Mouse (Mus musculus) kidney, embryonic 14.5 days (tissue): ENCODE results near the gene Prss23. TPM values are rescaled to one million over a fixed set of nuclear protein-coding genes. Genes with fewer than 3 reads are reported as not detected.

Source experiments
- ATAC-seq: fragments of 200-750 bp; cut with Nextera tagmentation; 2 replicates; pipeline ENCODE4 v1.8.0; 2017; ENCODE audit warnings: moderate number of reproducible peaks, mild to moderate bottlenecking, moderate TSS enrichment, moderate library complexity; ENCODE audit not compliant: low FRiP score, low TSS enrichment
- H3K27ac ChIP-seq: fragments of 300-500 bp; sonication (generic); 2 replicates; pipeline ENCODE4 v1.5.1; 2014; ENCODE audit warnings: low read depth, mild to moderate bottlenecking, low read length, moderate library complexity, mixed read lengths
- H3K27me3 ChIP-seq: fragments of 300-500 bp; sonication (generic); 2 replicates; pipeline ENCODE4 v1.6.1; 2014; ENCODE audit warnings: mild to moderate bottlenecking, low read length; ENCODE audit not compliant: control insufficient read depth, insufficient read depth
- H3K36me3 ChIP-seq: fragments of 300-500 bp; sonication (generic); 2 replicates; pipeline ENCODE4 v1.6.1; 2014; ENCODE audit warnings: low read length, mixed read lengths; ENCODE audit not compliant: control insufficient read depth, insufficient read depth
- H3K4me1 ChIP-seq: fragments of 300-500 bp; sonication (generic); 2 replicates; pipeline ENCODE4 v1.6.1; 2014; ENCODE audit warnings: low read length, mixed read lengths; ENCODE audit not compliant: control insufficient read depth, insufficient read depth
- H3K4me2 ChIP-seq: fragments of 300-500 bp; sonication (generic); replicated peaks from 2 replicates; pipeline ENCODE4 v1.6.1; 2014; ENCODE audit warnings: low read depth, mild to moderate bottlenecking, low read length
- H3K4me3 ChIP-seq: fragments of 300-500 bp; sonication (generic); 2 replicates; pipeline ENCODE4 v1.5.1; 2014; ENCODE audit warnings: mild to moderate bottlenecking, low read length
- H3K9ac ChIP-seq: fragments of 300-500 bp; sonication (generic); 2 replicates; pipeline ENCODE4 v1.6.1; 2014; ENCODE audit warnings: low read depth, mild to moderate bottlenecking, low read length, moderate library complexity
- H3K9me3 ChIP-seq: fragments of 300-500 bp; sonication (generic); 2 replicates; pipeline ENCODE4 v1.6.1; 2016; ENCODE audit warnings: low read length; ENCODE audit not compliant: control insufficient read depth
- WGBS: fragments of 180-500 bp; shearing (Covaris S2); extraction: QIAGEN DNeasy Blood & Tissue Kit; methylation state at CpG from one replicate; pipeline ENCODE4 v1.1.7; 2014; 5-methylcytosine and 5-hydroxymethylcytosine counted together
- polyA plus RNA-seq: library from polyadenylated mRNA; unstranded; fragments of >200 nt; fragmentation: Nextera tagmentation; extraction: Ambion mirVana; gene quantifications from 2 replicates; pipeline ENCODE4 v1.2.1, GENCODE M21; 2014

Gene Prss23
- 70.6 and 80.0 TPM in 2 replicates for polyA plus RNA-seq

DNA sequence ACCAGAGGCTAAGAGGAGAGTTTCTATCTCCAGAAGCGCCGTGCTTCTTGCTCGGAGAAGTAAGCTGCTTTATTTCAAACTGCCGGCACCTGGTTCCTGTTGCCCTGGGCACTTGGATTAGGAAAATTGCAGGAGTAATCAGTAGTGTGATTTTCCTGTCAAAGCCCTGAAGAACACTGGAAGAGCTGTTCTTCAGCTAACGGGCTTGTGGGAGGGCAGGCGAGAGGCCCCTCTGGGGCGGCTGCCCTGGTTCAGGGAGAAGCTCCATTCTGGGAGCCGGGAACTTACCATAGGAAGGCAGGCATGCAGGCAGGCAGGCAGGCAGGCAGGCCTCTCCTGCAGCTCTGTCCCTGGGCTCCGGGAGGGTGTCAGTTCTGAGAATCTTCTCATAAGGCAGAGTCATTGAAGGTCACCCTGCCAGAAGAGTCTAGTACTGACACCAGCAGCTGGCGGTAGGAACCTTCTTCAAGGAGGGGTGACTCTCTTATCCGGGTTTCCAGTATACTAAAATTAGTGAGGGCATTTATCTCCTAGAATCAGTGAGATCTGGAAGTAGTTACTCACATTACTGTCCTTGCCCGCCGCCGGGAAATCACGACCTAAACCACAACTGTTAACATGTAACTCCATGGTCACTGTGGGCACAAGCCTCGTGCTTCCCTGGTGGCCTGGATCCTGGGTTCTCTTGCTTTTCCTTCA lies at the start of gene Prss23:
Gene Prss23, minus strand, starts transcription at position 457 of the 699 bp plus-strand sequence.
- Histone ChIP-seq H3K27ac (no peak within 1 kb of the TSS), H3K4me2 (no peak within 1 kb of the TSS), H3K4me1 (peaks cover 5% of the 10 kb centered on the region; the same call in 1 of the 2 replicates), H3K27me3 (no peaks in the 10 kb centered on the region), H3K9me3 (no peaks in the 10 kb centered on the region), H3K4me3 (no peak within 1 kb of the TSS), H3K36me3 (no peaks in the 10 kb centered on the region), H3K9ac (no peak within 1 kb of the TSS)
- WGBS, result 70% methylated on average over 16 of the region's 16 CpGs
- ATAC-seq, result no peak

DNA sequence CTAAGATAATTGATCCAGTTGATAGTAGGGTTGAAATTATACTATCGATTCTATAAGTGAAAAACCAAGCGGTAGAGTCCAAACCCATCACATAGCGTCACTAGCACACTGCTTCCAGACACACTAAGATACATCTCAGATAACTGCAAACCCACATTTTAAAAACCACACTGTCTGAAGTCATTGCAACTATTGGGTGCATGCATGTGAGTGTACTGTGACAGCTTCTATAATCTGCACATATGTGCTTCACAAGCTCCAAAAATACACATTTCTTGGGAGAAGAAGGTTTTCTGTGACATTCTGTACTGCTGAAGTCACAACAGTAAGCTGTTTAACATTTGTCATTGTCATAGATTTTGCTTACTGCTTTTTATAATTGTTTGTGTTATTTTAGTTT lies 49.1 kb upstream of the Prss23 start:
- no peak for ATAC-seq
- H3K9me3 ChIP-seq, result no peaks in the 10 kb centered on the region
- H3K4me2 ChIP-seq, result no peak overlapping the region
- H3K4me3 ChIP-seq, result no peak overlapping the region
- no peak overlapping the region for H3K27ac ChIP-seq
- no peaks in the 10 kb centered on the region for H3K27me3 ChIP-seq
- no peaks in the 10 kb centered on the region for H3K4me1 ChIP-seq
- no peaks in the 10 kb centered on the region for H3K36me3 ChIP-seq
- WGBS, result 95% methylated on average over 3 of the region's 3 CpGs
- H3K9ac ChIP-seq, result no peak overlapping the region

DNA sequence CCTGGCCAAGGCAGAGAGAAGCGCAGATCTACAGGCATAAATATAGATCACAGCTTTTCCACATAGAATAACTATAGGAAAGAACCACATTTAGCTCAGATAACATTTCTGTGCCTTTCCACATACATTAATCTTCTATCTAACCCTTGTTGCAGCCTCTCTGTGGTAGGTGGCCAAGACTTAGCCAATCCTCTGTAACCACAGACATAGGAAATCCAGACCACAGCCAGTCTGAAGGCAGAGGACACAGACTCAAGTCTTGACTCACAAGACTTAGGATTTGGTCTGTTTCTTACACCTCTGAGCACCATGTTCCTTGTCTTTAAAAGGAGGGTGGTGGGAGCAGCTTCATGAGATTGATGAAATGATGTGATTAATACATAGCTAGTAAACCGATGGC lies 37.6 kb upstream of the Prss23 start:
- H3K27ac ChIP-seq, result no peak overlapping the region
- no peak overlapping the region for H3K4me2 ChIP-seq
- H3K4me3 ChIP-seq, result no peak overlapping the region
- H3K9ac ChIP-seq, result no peak overlapping the region
- no peak for ATAC-seq
- H3K27me3 ChIP-seq, result no peaks in the 10 kb centered on the region
- no peaks in the 10 kb centered on the region for H3K4me1 ChIP-seq
- no peaks in the 10 kb centered on the region for H3K36me3 ChIP-seq
- WGBS, result 90% methylated on average over 2 of the region's 2 CpGs
- H3K9me3 ChIP-seq, result no peaks in the 10 kb centered on the region

DNA sequence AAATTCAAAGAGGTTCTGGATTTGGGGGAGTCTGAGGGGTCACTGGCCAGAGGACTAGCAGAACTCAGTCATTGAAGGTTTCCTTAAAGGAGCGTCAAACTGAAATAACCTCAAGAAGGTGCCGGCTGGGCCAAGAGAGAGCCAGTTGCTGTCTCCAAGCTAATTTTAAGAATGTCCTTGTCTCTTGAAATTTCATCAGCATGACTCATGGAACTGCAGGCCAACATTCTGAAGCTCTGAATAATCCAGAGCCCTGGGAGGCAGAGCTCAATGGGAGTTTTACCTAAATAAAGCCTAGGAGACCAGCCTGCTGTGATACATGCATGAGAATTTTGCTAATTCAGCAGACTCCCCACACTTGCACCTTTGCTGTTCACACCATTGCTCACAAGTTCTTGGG lies 36.5 kb upstream of the Prss23 start:
- WGBS, result 94% methylated on average over 2 of the region's 2 CpGs
- Histone ChIP-seq H3K4me1 (no peaks in the 10 kb centered on the region), H3K4me3 (no peak overlapping the region), H3K27ac (no peak overlapping the region), H3K9ac (no peak overlapping the region), H3K9me3 (no peaks in the 10 kb centered on the region), H3K27me3 (no peaks in the 10 kb centered on the region), H3K4me2 (no peak overlapping the region), H3K36me3 (no peaks in the 10 kb centered on the region)
- ATAC-seq, result no peak

DNA sequence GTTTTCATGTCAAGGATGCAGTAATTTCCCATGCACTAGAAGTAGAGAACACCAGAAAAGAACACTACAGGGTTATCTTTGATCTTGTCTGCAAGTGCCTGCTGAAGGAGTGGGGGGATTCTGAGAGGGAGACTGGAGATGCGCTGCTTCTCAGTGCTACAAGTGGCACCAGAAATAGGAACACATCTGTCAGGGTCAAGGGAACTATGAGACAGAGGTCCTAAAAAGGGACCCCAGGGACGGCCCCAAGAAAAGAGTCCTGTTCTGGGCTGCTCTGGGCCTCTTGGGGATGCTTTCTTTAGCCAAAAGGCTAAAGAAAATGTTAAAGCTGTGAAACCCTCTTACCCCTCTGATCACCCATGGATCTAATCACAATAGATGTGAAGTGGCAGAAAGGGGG lies 35.2 kb upstream of the Prss23 start:
- no peaks in the 10 kb centered on the region for H3K27me3 ChIP-seq
- no peak overlapping the region for H3K9ac ChIP-seq
- H3K4me1 ChIP-seq, result no peaks in the 10 kb centered on the region
- no peaks in the 10 kb centered on the region for H3K36me3 ChIP-seq
- H3K9me3 ChIP-seq, result no peaks in the 10 kb centered on the region
- H3K4me2 ChIP-seq, result no peak overlapping the region
- no peak overlapping the region for H3K27ac ChIP-seq
- no peak for ATAC-seq
- WGBS, result 81% methylated on average over 2 of the region's 2 CpGs
- no peak overlapping the region for H3K4me3 ChIP-seq

DNA sequence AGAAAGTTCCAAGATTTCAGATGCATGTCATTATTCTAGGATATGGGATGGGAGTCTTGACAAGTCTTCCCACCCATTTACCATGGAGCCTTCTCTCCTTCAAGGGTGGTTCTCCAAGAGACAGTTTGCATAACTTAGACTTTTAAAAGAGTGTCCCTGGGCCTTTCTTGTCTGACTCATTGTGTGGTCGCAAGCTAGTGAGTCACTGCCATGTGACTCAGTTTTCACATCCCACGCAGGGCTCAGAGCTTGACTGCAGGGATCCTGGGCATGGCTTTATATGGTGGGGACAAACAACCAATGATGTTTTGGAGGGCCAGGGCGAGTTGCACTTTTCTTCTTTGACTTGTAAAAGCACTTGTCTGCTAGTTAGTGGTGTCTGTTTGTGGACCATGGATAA lies 34.0 kb upstream of the Prss23 start:
- Histone ChIP-seq H3K36me3 (no peaks in the 10 kb centered on the region), H3K9ac (no peak overlapping the region), H3K4me1 (no peaks in the 10 kb centered on the region), H3K27ac (no peak overlapping the region), H3K4me3 (no peak overlapping the region), H3K9me3 (no peaks in the 10 kb centered on the region), H3K27me3 (no peaks in the 10 kb centered on the region), H3K4me2 (no peak overlapping the region)
- WGBS, result 80% methylated on average over 3 of the region's 3 CpGs
- no peak for ATAC-seq

DNA sequence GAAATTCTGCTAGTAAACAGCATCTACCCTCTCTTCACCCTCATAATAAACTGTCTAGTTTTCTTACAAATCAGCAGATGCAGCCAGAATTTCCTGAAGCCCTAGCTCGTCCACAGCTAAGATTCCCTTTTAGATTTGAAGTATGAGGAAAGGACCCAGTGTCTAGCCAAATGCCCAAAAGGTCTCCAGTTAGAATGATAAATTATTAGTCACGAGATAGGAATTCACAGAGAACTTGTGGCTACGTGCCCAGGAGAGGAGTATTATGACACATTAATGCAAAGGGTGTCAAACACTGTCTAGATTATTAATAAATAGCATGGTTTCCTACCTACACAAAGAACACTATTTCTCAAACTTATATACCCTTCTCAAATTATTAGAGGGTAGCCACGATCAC lies 32.6 kb upstream of the Prss23 start:
- H3K27me3 ChIP-seq, result no peaks in the 10 kb centered on the region
- H3K27ac ChIP-seq, result no peak overlapping the region
- H3K9me3 ChIP-seq, result no peaks in the 10 kb centered on the region
- H3K4me1 ChIP-seq, result no peaks in the 10 kb centered on the region
- H3K4me2 ChIP-seq, result no peak overlapping the region
- WGBS, result 65% methylated on average over 4 of the region's 4 CpGs
- H3K36me3 ChIP-seq, result no peaks in the 10 kb centered on the region
- no peak overlapping the region for H3K4me3 ChIP-seq
- H3K9ac ChIP-seq, result no peak overlapping the region
- no peak for ATAC-seq

DNA sequence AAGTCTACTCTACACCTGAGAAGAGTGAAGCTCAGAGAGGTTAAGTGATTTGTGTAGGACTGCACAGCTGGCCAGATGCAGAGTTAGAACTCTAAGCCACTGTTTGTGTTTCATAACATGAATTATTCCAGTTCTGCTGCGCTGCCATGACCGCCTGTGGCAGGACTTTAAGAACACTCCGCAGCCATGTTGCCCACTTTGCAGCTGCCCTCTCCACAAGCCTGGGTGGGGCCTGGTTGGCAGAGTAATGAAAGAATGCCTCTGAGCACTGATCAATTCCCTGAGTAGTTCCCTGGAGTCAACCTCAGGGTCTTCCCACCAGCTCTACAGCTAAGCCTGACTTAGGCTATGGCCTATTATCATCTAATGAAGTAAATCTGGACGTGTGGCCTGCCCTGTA lies 32.1 kb upstream of the Prss23 start:
- WGBS, result 82% methylated on average over 4 of the region's 4 CpGs
- Histone ChIP-seq H3K27me3 (no peaks in the 10 kb centered on the region), H3K4me2 (no peak overlapping the region), H3K9me3 (no peaks in the 10 kb centered on the region), H3K9ac (no peak overlapping the region), H3K27ac (no peak overlapping the region), H3K4me1 (no peaks in the 10 kb centered on the region), H3K36me3 (no peaks in the 10 kb centered on the region), H3K4me3 (no peak overlapping the region)
- no peak for ATAC-seq

DNA sequence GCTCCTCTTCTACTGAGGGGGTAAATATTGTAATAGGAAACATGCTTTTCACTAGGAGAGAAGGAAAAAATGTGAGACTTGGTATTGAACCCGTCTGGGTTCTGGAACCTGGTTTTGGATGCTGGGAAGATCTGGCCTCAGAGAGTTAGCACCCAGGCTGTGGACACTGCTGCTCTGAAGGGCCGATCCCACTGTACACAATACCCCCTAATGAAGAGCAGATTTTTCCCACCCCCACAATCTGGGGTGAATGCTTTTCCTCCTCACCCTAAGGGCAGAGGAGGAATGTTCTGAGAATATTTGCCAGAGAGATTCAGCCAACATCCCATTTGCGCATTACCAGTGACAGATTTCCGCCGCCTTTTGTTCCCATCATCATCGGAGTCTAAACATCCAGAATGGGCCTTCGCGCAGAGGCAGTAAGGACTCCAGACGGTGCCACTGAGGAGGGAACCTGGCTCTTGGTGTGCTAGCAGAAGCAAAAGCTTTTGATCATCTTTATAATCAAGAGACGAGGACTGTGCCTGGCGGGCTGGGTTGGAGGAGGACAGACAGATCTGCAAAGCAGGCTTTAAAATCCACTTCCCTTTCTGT lies 31.6 kb upstream of the Prss23 start:
- Histone ChIP-seq H3K4me2 (no peak overlapping the region), H3K4me1 (peaks cover 5% of the 10 kb centered on the region; the same call in 1 of the 2 replicates), H3K27me3 (no peaks in the 10 kb centered on the region), H3K9ac (no peak overlapping the region), H3K27ac (no peak overlapping the region), H3K36me3 (no peaks in the 10 kb centered on the region), H3K9me3 (no peaks in the 10 kb centered on the region), H3K4me3 (no peak overlapping the region)
- no peak for ATAC-seq
- 88% methylated on average over 11 of the region's 11 CpGs for WGBS
